Mouse (Mus musculus) R1 (cell line): ENCODE results near the gene Sf3a2.
"Not testable (repeated sequence)": the region's sequence is repeated elsewhere in the genome, so short reads cannot be mapped to it uniquely, and the experiment has no call there.

ENCODE experiments used
- DNase-seq: peaks from one replicate; pipeline ENCODE4 v3.0.0-alpha.2; 2018; ENCODE audit warnings: low read depth, low spot score

Sf3a2 gene

DNA sequence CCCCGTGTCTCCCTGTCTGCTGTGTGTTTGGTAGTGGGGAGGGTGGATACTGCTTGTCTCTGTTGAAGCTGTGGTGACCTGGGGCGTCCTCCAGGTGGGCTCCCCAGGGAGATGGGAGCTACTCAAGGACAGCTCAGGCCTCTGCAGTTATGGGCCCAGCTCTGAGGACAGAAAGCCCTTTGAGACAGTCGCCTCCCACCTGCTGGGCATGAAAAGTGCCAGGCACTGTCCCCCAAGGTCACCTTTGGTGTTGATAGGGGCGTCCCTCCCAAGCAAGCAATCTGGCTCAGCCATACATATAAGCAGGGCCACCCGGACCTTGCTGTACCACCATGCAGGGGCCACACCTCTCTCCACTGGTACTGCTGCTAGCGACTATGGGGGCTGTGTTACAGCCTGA is 6.9 kb downstream of the Sf3a2 start, which contains the start of gene Amh:
Amh (plus strand) TSS at position 328 of the 400 bp plus-strand sequence.
- DNase-seq: no peak

DNA sequence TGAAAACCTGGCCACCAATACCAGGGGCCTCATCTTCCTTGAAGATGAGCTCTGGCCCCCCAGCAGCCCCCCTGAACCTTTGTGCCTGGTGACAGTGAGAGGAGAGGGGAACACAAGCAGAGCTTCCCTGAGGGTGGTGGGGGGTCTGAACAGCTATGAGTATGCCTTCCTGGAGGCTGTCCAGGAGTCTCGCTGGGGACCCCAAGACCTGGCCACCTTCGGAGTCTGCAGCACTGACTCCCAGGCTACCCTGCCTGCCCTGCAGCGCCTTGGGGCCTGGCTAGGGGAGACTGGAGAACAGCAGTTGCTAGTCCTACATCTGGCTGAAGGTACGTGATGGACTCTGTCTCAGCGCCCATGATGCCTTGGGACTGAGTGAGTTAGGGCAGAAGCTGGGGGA is 7.3 kb downstream of the Sf3a2 start:
- DNase-seq: no peak

DNA sequence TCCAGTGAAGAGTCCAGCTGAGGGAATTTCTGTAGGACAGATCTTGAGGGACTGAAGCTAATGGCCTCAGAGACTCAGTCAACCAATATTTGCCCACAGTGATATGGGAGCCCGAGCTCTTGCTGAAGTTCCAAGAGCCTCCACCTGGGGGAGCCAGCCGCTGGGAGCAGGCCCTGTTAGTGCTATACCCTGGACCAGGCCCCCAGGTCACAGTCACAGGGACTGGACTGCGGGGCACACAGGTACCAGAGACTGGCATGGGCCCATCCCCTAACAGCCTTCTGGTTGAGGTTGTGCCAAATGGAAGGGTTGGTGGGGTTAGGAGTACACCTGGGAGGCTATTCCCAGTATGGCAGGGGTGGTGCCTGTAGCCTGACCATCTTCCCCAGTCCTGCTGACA is 7.9 kb downstream of the Sf3a2 start:
- peak; percentile 74 for DNase-seq

DNA sequence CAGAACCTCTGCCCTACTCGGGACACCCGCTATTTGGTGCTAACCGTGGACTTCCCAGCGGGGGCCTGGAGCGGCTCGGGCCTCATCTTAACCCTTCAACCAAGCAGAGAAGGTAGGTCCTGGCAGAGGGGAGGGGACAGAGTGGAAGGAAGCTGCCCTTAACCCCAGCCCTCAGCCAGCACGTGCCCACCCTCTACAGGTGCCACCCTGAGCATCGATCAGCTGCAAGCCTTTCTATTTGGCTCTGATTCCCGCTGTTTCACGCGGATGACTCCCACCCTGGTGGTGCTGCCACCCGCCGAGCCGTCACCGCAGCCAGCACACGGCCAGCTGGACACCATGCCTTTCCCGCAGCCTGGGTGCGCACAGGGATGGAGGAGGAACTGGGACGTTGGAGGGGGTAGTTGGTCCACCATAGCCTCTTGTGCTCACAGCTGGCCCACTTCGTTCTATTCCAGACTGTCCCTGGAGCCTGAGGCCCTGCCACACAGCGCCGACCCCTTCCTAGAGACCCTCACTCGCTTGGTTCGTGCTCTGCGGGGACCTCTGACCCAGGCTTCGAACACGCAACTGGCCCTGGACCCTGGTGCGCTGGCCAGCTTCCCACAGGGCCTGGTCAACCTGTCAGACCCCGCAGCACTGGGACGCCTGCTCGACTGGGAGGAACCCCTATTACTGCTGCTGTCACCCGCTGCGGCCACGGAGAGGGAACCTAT is 8.5 kb downstream of the Sf3a2 start:
- no peak for DNase-seq

DNA sequence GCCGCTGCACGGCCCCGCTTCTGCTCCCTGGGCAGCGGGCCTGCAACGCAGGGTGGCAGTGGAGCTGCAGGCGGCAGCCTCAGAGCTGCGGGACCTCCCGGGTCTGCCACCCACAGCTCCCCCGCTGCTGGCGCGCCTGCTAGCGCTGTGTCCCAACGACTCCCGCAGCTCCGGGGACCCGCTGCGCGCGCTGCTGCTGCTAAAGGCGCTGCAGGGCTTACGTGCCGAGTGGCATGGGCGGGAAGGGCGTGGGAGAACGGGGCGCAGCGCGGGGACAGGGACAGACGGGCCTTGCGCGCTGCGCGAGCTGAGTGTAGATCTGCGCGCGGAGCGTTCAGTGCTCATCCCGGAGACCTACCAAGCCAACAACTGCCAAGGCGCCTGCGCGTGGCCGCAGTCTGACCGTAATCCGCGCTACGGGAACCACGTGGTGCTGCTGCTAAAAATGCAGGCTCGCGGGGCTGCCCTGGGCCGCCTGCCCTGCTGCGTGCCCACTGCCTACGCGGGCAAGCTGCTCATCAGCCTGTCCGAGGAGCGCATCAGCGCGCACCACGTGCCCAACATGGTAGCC is 9.1 kb downstream of the Sf3a2 start:
- DNase-seq: peak; percentile 82

DNA sequence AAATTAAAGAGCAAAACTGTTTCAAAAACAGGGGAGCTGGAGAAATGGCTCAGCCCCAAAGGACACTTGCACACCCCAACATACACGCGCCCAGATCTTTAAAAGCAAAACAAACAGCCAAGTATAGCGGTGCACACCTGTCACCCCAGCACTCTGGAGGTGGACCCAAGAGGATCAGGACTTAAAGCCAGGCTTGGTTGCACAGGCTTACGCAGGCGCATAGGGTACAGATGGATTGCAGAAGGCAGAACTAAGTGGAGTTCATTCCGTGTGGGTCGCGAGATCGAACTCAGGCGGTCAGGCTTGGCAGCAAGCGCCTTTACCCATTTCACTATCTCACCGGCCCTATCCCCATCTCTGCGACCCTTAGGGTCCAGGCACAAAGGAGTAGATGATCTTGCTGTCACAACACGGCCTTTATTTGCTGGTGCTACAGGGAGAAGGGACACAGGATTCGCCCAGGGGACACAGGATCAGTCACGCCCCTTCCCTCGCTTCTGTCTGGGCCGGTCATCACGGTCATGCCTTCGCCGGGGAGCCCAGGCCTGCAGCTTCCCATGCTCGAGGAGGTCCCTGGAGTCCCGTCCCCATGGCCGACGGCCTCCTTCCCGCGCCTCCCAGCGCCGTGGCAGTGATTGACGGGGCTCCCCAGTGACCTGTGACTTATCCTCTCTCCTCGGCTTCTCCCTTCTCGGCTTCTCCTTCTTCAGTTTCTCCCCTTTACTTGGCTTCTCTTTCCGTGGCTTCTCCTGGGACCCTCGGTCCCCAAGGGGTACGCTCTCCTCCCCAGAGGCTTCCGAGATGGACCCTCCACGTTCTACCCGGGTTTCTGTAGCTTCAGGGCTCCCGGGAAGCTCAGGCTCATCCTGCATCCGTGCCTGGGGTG is 10.3 kb downstream of the Sf3a2 start:
- peak; percentile 51 for DNase-seq

DNA sequence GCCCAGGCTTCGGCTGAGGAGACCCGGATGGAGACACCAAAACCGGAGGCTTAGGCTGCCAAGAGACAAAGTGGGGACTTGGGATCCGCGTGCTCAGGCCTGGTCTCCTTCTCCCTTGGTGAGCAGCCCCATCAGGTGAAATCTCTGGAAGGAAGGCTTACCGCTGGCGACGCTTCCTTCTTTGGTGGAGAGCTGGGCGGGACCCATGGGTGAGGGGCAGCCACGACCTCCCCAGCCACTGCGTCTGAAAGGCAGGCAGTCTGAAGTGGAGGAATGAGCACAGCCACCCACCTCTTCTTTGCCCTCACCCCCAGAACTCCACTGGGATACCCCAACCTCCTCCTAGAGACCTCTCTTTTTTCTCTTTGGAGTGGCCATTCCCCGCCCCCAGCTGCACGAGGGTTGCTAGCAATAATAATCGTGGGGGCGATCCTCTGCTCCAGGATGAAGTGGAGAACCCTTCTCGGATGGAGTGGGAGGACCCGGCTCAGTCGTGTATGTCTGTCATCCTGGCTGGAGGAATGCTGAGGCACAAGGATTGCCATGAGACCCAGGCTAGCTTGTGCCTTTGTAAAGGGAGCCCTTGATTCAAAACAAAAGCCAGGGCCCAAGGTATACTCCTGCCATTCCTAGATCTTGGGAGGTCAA is 11.1 kb downstream of the Sf3a2 start:
- DNase-seq: peak; percentile 43

DNA sequence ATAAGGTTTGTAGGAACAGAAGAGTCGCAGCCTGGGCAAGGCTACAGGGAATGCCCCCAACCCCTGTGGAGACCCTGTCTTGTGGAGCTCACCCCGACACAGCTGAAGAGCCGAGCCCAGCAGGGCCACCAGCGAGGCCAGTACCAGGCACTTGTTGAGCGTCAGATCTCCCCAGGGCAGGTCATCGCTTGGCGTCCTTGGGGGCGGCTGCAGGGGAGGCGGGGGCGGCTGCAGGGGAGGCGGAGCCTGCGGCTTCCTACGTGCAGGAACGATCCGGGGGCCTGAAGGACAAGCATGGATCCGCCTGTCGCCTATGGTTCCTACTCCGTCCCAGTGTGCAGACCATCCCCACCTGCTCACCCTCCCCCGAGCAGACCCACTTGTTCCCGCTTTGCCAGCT is 12.1 kb downstream of the Sf3a2 start:
- DNase-seq: no peak

DNA sequence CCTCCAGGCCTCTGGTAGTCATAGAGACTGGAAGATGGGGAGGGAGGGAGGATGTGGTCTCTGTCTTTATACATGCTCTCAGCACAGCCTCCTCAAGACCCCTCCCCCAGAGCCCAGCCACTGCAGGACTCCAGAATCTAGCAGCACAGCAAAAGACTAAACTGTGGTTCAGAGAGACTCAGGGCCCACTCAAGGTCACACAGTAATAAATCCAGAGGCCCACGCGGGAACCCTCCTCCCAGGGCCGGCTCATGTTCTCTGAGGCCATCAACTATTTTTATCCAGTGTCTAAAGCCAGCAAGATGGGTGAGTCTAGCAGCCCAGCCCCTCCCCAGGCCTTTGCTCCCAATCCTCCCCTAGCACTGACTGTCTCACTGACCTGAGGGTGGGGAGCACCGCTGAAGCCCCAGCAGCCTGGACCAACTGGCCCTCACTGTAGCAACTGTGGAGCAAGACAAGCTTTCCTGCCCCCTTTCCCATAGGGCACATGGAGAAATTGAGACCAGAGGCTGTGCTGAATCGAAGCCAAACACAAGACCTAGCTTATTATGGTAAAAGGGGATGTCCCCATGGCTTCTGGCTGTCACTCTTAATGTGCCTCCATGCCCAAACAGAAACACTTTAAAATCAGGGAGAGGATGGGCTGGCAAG is 14.5 kb downstream of the Sf3a2 start:
- no peak for DNase-seq

DNA sequence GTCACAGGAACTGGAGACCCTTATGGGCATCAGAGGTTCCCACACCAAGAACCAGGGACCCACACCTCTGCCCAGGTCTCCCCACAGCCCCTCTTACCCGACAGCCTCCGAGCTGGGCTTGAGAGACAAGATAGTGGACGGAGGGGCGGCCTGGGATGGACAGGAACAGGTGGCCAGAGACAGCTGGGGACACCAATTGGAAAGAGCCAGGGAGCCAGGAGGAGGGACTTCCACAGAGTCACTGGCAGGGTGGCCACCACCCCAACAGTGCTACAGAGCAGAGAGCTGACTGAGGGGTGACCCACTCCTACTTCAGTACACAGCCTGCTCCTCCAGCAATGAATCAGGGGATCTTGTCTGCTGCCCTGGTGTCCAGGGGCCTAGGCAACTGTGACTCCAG is 15.4 kb downstream of the Sf3a2 start, which contains the start of gene Jsrp1:
Jsrp1 (minus strand) TSS at position 133 of the 400 bp plus-strand sequence.
- no peak for DNase-seq

DNA sequence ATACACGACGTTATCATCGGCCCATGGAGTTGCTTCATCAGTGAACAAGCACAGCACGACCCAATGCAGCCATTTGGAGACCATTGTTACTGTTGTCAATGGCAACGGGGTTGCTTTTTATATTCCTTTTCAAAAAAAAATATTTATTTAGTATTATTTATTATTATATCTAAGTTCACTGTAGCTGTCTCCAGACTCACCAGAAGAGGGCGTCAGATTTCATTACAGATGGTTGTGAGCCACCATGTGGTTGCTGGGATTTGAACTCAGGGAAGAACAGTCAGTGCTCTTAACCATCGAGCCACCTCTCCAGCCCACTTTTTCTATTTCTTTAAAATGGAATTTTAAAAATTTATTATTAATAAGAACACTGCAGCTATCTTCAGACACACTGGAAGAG is 16.8 kb downstream of the Sf3a2 start:
- no peak for DNase-seq

DNA sequence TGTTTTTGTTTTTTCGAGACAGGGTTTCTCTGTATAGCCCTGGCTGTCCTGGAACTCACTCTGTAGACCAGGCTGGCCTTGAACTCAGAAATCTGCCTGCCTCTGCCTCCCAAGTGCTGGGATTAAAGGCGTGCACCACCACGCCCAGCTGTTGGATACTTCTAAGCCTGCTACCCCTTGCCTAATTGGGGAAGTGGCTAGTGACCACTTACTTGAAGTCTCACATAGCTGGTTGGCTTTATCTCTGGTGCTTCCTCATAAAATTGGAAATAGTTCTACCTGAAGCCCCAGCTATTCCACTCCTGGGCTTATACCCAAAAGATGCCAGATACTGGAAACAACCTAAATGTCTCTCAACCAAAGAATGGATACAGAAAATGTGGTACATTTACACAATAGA is 18.3 kb downstream of the Sf3a2 start:
- not testable (repeated sequence) for DNase-seq

DNA sequence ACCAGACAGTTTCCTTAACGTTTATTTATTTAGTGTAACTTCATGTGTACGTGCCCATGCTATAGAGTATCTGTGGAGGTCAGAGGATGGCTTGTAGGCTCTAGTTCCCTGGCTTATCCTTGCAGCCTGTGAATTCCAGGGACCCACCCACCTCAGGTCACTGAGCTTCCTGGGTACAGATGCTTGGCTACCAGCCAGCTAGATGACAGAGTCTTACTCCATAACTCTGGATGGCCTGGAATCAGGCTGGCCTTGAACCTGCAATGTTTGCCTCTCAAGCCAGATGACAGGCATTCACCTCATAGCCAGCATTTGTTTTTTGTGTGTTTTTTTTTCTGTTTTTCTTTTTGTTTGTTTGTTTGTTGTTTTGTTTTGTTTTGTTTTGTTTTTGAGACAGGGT is 19.2 kb downstream of the Sf3a2 start:
- no peak for DNase-seq

DNA sequence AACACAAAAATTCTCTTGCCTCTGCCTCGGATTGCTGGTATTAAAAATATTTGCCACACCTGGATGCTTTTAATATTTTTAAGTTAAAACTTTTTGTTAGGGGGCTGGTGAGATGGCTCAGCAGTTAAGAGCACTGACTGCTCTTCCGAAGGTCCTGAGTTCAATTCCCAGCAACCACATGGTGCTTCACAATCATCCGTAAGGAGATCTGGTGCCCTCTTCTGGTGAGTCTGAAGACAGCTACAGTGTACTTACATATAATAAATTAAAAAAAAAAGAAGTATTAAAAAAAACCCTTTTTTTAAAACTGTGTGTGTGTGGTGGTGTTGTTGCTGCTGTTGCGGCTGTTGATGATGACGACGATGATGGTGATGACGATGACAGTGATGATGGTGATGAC is 20.0 kb downstream of the Sf3a2 start:
- peak; percentile 67 for DNase-seq

DNA sequence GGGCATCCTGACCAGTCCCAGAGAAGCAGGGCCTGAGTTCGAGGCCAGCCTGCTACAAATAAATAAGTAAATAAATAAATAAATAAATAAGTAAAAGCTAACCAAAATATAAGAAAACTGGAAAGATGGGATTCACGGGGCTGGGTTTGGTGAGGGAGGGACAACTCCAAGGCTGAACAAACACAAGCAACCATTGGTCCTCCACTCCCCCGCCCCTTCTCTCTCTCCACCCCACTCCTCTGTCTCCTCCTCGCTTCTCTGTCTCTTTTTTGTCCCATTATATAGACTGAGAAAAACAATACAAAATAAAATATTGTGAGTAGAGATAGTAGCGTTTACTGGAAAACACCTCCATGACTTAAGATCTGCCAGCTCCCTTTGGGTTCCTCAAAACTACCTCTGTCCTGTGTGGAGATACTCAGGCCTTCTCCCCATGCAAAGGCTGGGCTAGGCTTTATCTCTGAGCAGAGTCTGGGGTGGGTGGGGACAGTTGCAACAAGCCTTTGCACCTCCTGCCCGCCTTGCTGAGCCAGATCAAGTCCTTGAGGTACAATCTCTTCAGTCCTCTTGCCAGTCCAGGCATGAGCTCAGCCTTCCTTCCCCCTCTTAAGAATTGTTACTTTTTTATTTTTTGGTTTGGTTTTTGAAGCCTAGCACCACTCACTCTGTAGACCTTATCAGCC is 20.7 kb downstream of the Sf3a2 start:
- no peak for DNase-seq

DNA sequence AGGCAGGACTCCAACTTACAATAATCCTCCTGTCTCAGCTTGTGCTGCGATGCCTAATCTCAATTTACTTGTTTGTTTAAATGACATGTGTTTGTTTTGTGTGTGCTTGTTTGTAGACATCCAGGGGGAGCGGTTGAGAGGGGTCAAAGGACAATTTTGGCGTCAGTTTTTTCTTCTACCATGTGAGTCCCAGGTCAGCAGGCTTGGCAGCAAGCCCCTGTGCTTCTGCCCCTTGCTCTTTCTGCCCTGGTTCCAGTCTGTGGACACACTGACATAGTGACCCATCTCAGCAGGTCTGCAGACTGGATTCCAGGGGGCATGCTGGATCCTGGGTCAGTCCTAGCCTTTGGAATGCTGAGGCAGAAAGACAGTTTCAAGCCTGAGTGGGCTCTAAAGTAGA is 21.4 kb downstream of the Sf3a2 start:
- no peak for DNase-seq

DNA sequence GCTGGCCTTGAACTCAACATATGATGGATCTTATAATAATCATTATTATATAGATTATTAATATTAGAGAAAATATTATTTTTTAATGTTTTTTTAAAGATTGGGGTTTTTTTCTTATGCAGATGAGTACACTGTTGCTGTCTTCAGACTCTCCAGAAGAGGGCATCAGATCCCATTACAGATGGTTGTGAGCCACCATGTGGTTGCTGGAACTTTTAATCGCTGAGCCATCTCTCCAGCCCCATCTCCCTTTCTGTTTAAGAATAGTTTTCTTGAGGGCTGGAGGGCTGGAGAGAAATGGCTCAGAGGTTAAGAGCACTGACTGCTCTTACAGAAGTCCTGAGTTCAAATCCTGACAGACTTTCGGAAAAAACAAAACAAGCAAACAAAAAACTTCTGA is 24.0 kb downstream of the Sf3a2 start:
- DNase-seq: peak; percentile 75

DNA sequence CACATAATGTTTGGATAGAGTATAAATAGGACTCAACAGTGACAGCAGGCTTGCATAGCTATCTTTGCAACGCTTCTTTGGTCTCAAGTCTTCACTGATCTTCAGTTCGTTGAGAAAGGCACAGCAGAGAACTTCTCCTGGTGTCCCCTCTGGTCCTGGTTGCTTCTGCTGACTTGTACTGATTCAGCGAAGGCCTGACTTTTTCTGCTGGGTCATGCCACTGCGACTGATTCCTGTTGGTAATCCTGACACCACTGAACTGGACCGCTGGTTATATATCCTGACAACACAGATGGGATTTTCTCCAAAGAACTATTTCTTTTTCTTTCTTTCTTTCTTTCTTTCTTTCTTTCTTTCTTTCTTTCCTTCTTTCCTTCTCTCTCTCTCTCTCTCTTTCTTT is 24.5 kb downstream of the Sf3a2 start:
- no peak for DNase-seq

DNA sequence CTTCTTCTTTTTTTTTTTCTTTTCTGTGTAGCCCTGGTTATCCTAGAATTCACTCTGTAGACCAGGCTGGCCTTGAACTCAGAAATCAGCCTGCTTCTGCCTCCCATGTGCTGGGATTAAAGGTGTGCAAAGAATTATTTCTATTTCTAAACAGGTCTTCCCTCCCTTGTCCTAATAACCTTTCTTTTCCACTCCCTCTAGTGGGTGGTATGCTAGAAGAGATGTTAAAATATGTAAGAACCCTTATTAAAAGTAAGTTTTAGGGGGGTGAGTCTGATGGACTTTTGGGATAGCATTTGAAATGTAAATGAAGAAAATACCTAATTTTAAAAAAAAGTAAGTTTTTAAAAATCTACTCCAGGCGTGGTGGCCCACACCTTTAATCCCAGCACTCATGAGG is 25.3 kb downstream of the Sf3a2 start:
- DNase-seq: no peak

DNA sequence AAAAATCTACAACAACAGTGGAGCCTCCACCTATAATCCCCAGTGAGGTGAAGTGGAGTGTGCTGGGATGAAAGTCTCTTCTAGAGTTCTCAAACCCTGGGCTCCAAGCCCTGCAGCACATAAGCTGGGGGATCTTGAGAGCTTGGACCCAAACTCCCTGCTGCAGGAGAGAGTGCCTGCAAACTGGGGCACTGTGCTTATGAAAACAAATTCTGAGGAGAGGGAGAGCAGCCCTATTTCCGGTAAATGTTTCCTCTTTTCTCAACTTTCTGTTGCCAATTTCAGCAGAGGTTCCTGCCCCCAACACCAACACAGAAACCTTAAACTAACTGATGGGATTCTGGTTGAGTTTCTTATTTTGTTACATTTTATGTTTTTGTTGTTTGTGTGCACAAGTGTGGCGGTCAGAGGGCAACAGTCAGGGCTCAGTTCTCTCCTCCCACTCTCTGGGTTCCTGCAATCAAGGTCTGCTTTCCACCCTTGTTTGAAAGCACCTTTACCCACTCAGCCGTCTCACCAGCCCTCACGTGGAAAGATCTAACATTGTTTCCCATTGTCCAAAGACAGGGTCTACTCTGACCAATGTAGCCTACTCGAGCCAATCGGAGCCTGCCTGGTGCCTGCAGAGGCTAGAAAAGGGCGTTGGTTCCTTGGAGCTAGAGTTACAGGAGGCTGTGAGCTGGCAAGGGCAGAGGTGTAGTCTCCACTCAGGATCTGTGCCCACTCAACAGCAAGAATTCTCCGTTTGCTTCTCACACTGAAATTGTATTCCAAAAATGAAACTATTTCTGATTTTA is 26.0 kb downstream of the Sf3a2 start:
- DNase-seq: no peak
